ENCODE assay signal across 19 mouse cellular contexts in genomic region chr3:112699531-112700125, GRCm38 (mm10).
DNase-seq lines count a peak whose midpoint lies in the region; ATAC-seq and TF ChIP-seq lines count a peak whose summit lies in the region.
"Had no signal": no experiment of that assay in that cellular context is flagged by ENCODE, and none has a peak within 500 bp of the region (broad histone marks: within the 10 kb centered on the region; RNA-seq: fewer than 3 reads in every experiment).

No protein-coding gene starts in this region.

- no peak for TF ChIP-seq POLR2A in thymus, adult 2 months (IDR thresholded peaks at IDR 0.05; ENCODE audit: control insufficient read depth, extremely low read depth, insufficient read depth, low read length, poor library complexity)

- H3K9ac ChIP-seq in embryonic facial prominence, embryonic 14.5 days (ENCODE audit: low read depth, low read length): no peak overlapping the region
- H3K9ac ChIP-seq in hindbrain, embryonic 14.5 days: no peak overlapping the region
- H3K9ac ChIP-seq: liver, postnatal 0 days had no signal

- H3K27me3 ChIP-seq in embryonic facial prominence, embryonic 14.5 days (replicated peaks; ENCODE audit: control insufficient read depth, insufficient read depth, low read length): no peaks in the 10 kb centered on the region
- no peaks in the 10 kb centered on the region for H3K27me3 ChIP-seq in embryonic facial prominence, embryonic 10.5 days (replicated peaks; ENCODE audit: low read depth, poor library complexity, severe bottlenecking)
- no peaks in the 10 kb centered on the region for H3K27me3 ChIP-seq in hindbrain, embryonic 14.5 days (ENCODE audit: control insufficient read depth, insufficient read depth, low read length)
- H3K27me3 ChIP-seq in thymus, adult 2 months (ENCODE audit: control insufficient read depth, insufficient read depth, low read length): no peaks in the 10 kb centered on the region
- H3K27me3 ChIP-seq: Patski had no signal

- no peaks in the 10 kb centered on the region for H3K9me3 ChIP-seq in embryonic facial prominence, embryonic 14.5 days (ENCODE audit: control insufficient read depth, low read length)
- no peaks in the 10 kb centered on the region for H3K9me3 ChIP-seq in embryonic facial prominence, embryonic 10.5 days
- no peaks in the 10 kb centered on the region for H3K9me3 ChIP-seq in hindbrain, embryonic 14.5 days (ENCODE audit: control insufficient read depth, low read length)

- WGBS in embryonic facial prominence, embryonic 14.5 days: 69% methylated on average over 2 of the region's 2 CpGs
- 89% methylated on average over 2 of the region's 2 CpGs for WGBS in embryonic facial prominence, embryonic 10.5 days
- 45% methylated on average over 2 of the region's 2 CpGs for WGBS in hindbrain, embryonic 14.5 days
- WGBS in thymus, adult 2 months: 90% methylated on average over 2 of the region's 2 CpGs

- TF ChIP-seq CTCF in thymus, adult 2 months (IDR thresholded peaks at IDR 0.05; ENCODE audit: borderline replicate concordance, control insufficient read depth, extremely low read depth, insufficient read depth, low read length, poor library complexity): no peak

- no peaks in the 10 kb centered on the region for H3K36me3 ChIP-seq in embryonic facial prominence, embryonic 14.5 days (ENCODE audit: control insufficient read depth, insufficient read depth, low read length)
- H3K36me3 ChIP-seq in embryonic facial prominence, embryonic 10.5 days (replicated peaks): no peaks in the 10 kb centered on the region
- H3K36me3 ChIP-seq in hindbrain, embryonic 14.5 days (replicated peaks; ENCODE audit: control insufficient read depth, insufficient read depth): no peaks in the 10 kb centered on the region
- H3K36me3 ChIP-seq in thymus, adult 2 months (ENCODE audit: control insufficient read depth, insufficient read depth, low read length): no peaks in the 10 kb centered on the region

- no peaks in the 10 kb centered on the region for H3K4me1 ChIP-seq in embryonic facial prominence, embryonic 14.5 days (ENCODE audit: control insufficient read depth, insufficient read depth, low read length)
- H3K4me1 ChIP-seq in embryonic facial prominence, embryonic 10.5 days: no peaks in the 10 kb centered on the region
- no peaks in the 10 kb centered on the region for H3K4me1 ChIP-seq in hindbrain, embryonic 14.5 days (replicated peaks; ENCODE audit: control insufficient read depth, insufficient read depth, low read length)
- H3K4me1 ChIP-seq in thymus, adult 2 months (replicated peaks; ENCODE audit: control insufficient read depth, insufficient read depth, low read length): no peaks in the 10 kb centered on the region

- ATAC-seq in embryonic facial prominence, embryonic 14.5 days (ENCODE audit: low read depth): no peak
- 0 out of 2 replicates have a peak, but pooled peaks have one; percentile 51 for ATAC-seq in hindbrain, embryonic 14.5 days (ENCODE audit: low FRiP score)
- ATAC-seq: liver, postnatal 0 days; Patski had no signal

- H3K4me3 ChIP-seq in embryonic facial prominence, embryonic 14.5 days (ENCODE audit: low read depth, low read length): no peak overlapping the region
- H3K4me3 ChIP-seq in embryonic facial prominence, embryonic 10.5 days: no peak overlapping the region
- no peak overlapping the region for H3K4me3 ChIP-seq in hindbrain, embryonic 14.5 days (replicated peaks; ENCODE audit: low read length)
- no peak overlapping the region for H3K4me3 ChIP-seq in thymus, adult 2 months (ENCODE audit: control insufficient read depth, insufficient read depth, low read length)

- no peak overlapping the region for H3K4me2 ChIP-seq in embryonic facial prominence, embryonic 14.5 days (ENCODE audit: low read depth, low read length)
- H3K4me2 ChIP-seq in hindbrain, embryonic 14.5 days (replicated peaks): no peak overlapping the region

- peak; percentile 0 for DNase-seq in embryonic facial prominence, embryonic 14.5 days (ENCODE audit: low spot score)
- no peak for DNase-seq in embryonic facial prominence, embryonic 10.5 days (ENCODE audit: low spot score)
- peak; percentile 7 for DNase-seq in retina, postnatal 1 day
- DNase-seq in retina, embryonic 14.5 days (ENCODE audit: low spot score): no peak
- no peak for DNase-seq in hindbrain, embryonic 14.5 days (ENCODE audit: low spot score)
- no peak for DNase-seq in thymus, adult 2 months
- DNase-seq in urinary bladder, postnatal 25 days (ENCODE audit: low spot score): no peak
- no peak for DNase-seq in adipocyte (ENCODE audit: low spot score)
- DNase-seq: adrenal gland, postnatal 25 days; cerebellum, adult 2 months; heart, adult 11 months; heart, postnatal 36 days; kidney, adult 9 months; kidney, postnatal 36 days; left cerebral cortex, postnatal 4 days; liver, postnatal 0 days; lung, postnatal 10 days; thymus, postnatal 36 days had no signal

- no peak overlapping the region for H3K27ac ChIP-seq in embryonic facial prominence, embryonic 14.5 days (replicated peaks; ENCODE audit: low read depth, low read length)
- no peak overlapping the region for H3K27ac ChIP-seq in embryonic facial prominence, embryonic 10.5 days (replicated peaks)
- no peak overlapping the region for H3K27ac ChIP-seq in hindbrain, embryonic 14.5 days
- H3K27ac ChIP-seq in thymus, adult 2 months (ENCODE audit: control insufficient read depth, insufficient read depth, low read length): no peak overlapping the region

Comparison
In these comparisons a context has a peak if more than half of its experiments do, and no peak if none do; other contexts are left out.
1. DNase-seq: peak in embryonic facial prominence, embryonic 14.5 days (single experiment) and retina, postnatal 1 day (single experiment); none in embryonic facial prominence, embryonic 10.5 days (single experiment), retina, embryonic 14.5 days (single experiment), hindbrain, embryonic 14.5 days (single experiment), thymus, adult 2 months (single experiment), urinary bladder, postnatal 25 days (single experiment) and adipocyte (single experiment).